Mouse (Mus musculus): ENCODE data around the gene Mfsd11. TPM values are rescaled to one million over a fixed set of nuclear protein-coding genes. Genes with fewer than 3 reads are reported as not detected.
"Not testable (repeated sequence)": the region's sequence is repeated elsewhere in the genome, so short reads cannot be mapped to it uniquely, and the experiment has no call there.

Mfsd11 gene
- polyA plus RNA-seq, 1 experiment, result 109 TPM

DNA sequence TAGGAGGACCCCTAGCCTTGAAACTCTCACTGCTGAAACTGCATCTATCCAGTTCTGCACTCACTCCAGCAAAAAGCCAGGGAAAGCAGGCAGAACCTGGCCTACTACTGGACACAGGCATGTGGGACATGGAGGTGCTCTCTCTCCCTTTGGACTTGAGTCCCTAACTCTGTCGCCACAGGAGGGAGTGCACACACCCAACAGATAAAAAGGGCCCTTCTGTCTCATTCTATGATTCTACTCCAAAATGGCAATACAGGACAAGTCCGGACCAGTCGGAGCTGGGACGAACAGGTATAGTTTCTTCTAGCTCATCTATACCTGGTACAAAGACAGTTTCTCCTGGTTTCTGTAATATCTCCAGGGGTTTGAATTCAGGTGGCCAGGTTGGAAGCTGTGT is 11.5 kb upstream of the Mfsd11 start:
- peaks cover 10% of the 10 kb centered on the region for H3K36me3 ChIP-seq (ENCODE audit: control insufficient read depth, insufficient read depth, low read length)
- H3K27me3 ChIP-seq (ENCODE audit: control insufficient read depth, insufficient read depth, low read length), result no peaks in the 10 kb centered on the region
- peak overlapping the region; percentile 52 for H3K4me3 ChIP-seq (ENCODE audit: control insufficient read depth, low read depth, low read length)
- no peak overlapping the region for H3K27ac ChIP-seq (ENCODE audit: control insufficient read depth, insufficient read depth, low read depth, low read length)
- no peak for TF ChIP-seq POLR2A (IDR thresholded peaks at IDR 0.05; ENCODE audit: control insufficient read depth, low read depth, low read length)
- TF ChIP-seq CTCF (IDR thresholded peaks at IDR 0.05; ENCODE audit: control insufficient read depth, insufficient read depth, insufficient replicate concordance, low read depth, low read length), result no peak
- peaks cover 7% of the 10 kb centered on the region for H3K4me1 ChIP-seq (ENCODE audit: control insufficient read depth, insufficient read depth, low read length)

DNA sequence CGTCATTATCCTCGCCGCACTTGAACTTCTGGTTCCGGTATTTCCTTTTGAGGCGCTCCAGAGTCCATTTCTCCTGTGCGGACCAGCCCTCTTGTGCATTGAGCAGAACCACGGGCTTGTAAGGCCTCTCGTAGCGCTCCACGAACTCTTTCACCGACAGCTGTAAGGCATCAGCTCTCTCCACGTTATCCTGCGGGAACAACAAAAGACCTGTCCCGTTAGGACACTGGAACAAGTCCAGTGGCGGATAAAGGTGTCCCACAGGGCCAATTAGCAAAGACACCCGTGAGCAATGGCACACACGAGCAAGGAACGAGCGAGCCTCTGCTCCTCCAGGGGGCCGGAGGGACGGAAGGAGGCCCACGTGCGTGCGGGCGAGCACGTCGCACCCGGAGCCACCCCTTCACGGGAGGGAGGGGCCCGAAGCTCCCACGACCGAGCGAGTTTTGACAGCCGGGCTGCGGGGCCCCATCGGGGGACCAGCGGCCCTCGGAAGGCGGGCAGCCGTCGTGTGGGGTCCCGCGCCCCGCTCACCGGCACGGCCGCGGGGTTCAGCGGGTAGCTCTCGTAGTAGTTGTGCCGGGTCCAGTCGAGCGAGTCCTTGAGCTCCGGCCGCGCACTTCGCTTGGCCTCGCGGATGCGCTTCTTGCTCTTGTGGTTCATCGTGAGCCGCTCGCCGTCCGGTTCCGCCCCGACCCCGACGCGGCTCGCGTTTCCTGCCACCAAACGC is 9.5 kb upstream of the Mfsd11 start:
- Histone ChIP-seq H3K4me1 (ENCODE audit: control insufficient read depth, insufficient read depth, low read length) (peaks cover 7% of the 10 kb centered on the region), H3K27ac (ENCODE audit: control insufficient read depth, insufficient read depth, low read depth, low read length) (peak overlapping the region; percentile 96), H3K36me3 (ENCODE audit: control insufficient read depth, insufficient read depth, low read length) (peaks cover 8% of the 10 kb centered on the region), H3K27me3 (ENCODE audit: control insufficient read depth, insufficient read depth, low read length) (no peaks in the 10 kb centered on the region), H3K4me3 (ENCODE audit: control insufficient read depth, low read depth, low read length) (peak overlapping the region; percentile 92)
- TF ChIP-seq POLR2A (IDR thresholded peaks at IDR 0.05; ENCODE audit: control insufficient read depth, low read depth, low read length) (no peak; the same call in 1 of the 2 replicates), CTCF (IDR thresholded peaks at IDR 0.05; ENCODE audit: control insufficient read depth, insufficient read depth, insufficient replicate concordance, low read depth, low read length) (no peak)

DNA sequence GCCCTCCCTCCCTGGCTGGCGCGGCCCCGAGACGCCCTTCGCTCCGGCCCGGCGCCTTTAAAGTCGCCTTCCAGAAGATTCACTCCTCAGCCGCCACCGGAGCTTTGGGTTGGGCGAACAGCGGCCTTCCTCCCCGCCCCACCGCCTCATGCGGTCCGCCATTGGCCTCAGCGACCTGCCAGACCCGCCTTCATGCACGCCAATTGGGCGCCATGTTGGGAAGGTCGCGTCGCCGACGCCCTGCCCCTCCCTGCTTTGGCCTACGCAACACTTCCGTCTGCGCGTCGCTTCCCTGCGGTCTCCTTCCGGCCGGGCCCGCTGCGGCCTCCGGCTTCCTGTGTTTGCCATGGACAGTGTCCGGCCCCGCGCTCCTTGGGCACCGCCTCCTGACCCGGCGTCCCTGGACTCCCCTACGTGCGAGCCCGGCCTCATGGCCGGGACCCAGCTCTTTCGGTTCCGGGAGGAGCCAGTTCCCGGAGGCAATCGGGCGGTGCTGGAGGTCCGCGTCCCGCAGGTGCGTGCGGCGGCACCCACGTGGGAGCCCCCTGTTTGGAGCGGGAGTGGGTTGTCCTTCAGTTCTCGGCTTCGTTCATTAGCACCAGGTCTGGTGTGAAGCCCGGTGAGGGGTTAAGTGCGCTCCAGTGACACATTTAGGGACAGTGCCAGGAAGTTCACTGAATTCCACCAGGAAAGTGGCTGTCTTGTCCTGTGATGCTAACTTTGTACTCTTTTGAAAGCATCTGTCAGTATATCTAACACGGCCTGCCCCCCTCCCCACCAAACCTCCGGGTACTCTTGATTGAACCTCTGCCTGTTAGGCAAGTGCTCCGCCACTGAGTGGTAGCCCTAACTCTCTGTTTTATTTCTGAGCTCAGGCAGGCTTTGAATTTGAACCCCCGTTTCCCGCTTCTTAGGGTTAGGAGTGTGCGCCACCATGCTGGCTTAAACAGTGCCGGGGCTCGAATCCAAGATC is 8.7 kb upstream of the Mfsd11 start, which contains the start of the genes Mettl23 and Jmjd6:
Gene Mettl23, plus strand, starts transcription at position 18 of the 973 bp plus-strand sequence.
Gene Jmjd6, minus strand, starts transcription at position 189 of the 973 bp plus-strand sequence.
- H3K36me3 ChIP-seq (ENCODE audit: control insufficient read depth, insufficient read depth, low read length), result peaks cover 8% of the 10 kb centered on the region
- peak within 1 kb of the TSS; percentile 96 for H3K27ac ChIP-seq (ENCODE audit: control insufficient read depth, insufficient read depth, low read depth, low read length)
- peaks cover 7% of the 10 kb centered on the region for H3K4me1 ChIP-seq (ENCODE audit: control insufficient read depth, insufficient read depth, low read length)
- H3K27me3 ChIP-seq (ENCODE audit: control insufficient read depth, insufficient read depth, low read length), result no peaks in the 10 kb centered on the region
- TF ChIP-seq POLR2A (IDR thresholded peaks at IDR 0.05; ENCODE audit: control insufficient read depth, low read depth, low read length) (peak; percentile 94), CTCF (IDR thresholded peaks at IDR 0.05; ENCODE audit: control insufficient read depth, insufficient read depth, insufficient replicate concordance, low read depth, low read length) (no peak)
- peak within 1 kb of the TSS; percentile 92 for H3K4me3 ChIP-seq (ENCODE audit: control insufficient read depth, low read depth, low read length)

DNA sequence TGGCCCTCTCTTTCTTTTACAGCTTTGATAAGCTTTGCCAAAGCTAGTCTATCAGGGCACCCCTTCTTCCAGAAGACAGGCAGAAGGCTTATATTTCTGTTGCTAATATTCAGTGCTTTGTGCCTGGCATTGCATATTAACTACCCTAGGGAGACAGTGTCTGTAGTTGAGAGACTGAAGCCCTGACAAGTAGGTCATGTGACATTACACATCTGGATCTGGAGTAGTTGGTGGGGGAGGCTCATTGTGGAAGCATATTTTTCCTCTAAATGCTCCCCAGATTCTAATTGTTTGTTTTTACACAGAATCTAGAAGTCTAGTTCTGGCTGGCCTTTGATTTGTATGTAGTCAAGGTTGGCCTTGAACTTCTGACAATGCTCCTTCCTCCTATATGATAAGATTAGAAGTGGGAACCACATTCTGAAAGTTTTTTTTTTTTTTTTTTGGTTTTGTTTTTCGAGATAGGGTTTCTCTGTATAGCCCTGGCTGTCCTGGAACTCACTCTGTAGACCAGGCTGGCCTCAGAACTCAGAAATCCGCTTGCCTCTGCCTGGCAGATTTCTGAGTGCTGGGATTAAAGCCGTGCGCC is 5.6 kb upstream of the Mfsd11 start:
- Histone ChIP-seq H3K4me3 (ENCODE audit: control insufficient read depth, low read depth, low read length) (no peak overlapping the region), H3K27ac (ENCODE audit: control insufficient read depth, insufficient read depth, low read depth, low read length) (no peak overlapping the region), H3K36me3 (ENCODE audit: control insufficient read depth, insufficient read depth, low read length) (peaks cover 5% of the 10 kb centered on the region), H3K27me3 (ENCODE audit: control insufficient read depth, insufficient read depth, low read length) (no peaks in the 10 kb centered on the region), H3K4me1 (ENCODE audit: control insufficient read depth, insufficient read depth, low read length) (peaks cover 6% of the 10 kb centered on the region)
- no peak for TF ChIP-seq POLR2A (IDR thresholded peaks at IDR 0.05; ENCODE audit: control insufficient read depth, low read depth, low read length)
- TF ChIP-seq CTCF (IDR thresholded peaks at IDR 0.05; ENCODE audit: control insufficient read depth, insufficient read depth, insufficient replicate concordance, low read depth, low read length), result no peak

DNA sequence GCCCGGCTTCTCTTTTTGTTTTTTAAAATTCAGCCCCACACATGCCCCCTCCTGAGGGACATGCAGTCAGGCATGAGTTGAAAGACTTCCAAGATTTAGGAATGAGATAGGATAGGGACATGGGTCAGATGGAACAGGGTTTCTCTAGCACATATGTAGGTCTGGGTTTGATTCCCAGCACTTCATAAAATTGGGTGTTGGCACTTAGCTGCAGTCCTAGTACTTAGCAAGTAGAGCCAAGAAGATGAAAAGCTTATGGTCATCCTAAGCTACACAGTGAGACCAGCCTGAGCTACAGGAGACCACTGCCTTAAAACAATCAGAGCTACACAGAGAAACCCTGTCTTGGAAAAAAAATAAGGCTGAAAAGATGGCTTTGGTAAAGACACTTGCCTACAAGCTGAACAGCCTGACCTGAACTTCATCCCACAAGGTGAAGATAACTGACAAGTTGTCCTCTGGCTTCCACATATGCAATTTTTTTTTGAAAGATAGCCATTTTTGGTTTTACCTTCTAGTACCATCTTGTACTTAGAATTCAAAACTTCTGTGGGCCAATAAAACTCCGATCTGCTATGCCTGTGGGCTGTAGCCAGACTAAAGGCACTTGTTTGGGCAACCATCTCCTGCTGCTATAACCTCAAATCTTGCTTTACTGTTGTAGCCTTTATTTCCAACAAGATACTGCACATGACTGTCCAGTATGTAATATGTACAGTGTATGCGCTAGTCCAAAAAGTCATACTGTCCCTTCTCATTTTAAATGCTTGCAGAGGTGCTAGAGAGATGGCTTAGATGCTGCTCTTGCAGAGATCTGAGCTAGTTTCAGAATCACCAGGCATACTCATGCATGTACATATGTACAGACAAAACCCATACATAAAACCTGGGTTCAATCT is 4.8 kb upstream of the Mfsd11 start:
- Histone ChIP-seq H3K36me3 (ENCODE audit: control insufficient read depth, insufficient read depth, low read length) (peaks cover 4% of the 10 kb centered on the region), H3K4me1 (ENCODE audit: control insufficient read depth, insufficient read depth, low read length) (peaks cover 3% of the 10 kb centered on the region), H3K4me3 (ENCODE audit: control insufficient read depth, low read depth, low read length) (no peak overlapping the region), H3K27ac (ENCODE audit: control insufficient read depth, insufficient read depth, low read depth, low read length) (no peak overlapping the region), H3K27me3 (ENCODE audit: control insufficient read depth, insufficient read depth, low read length) (no peaks in the 10 kb centered on the region)
- TF ChIP-seq CTCF (IDR thresholded peaks at IDR 0.05; ENCODE audit: control insufficient read depth, insufficient read depth, insufficient replicate concordance, low read depth, low read length) (no peak), POLR2A (IDR thresholded peaks at IDR 0.05; ENCODE audit: control insufficient read depth, low read depth, low read length) (no peak)

DNA sequence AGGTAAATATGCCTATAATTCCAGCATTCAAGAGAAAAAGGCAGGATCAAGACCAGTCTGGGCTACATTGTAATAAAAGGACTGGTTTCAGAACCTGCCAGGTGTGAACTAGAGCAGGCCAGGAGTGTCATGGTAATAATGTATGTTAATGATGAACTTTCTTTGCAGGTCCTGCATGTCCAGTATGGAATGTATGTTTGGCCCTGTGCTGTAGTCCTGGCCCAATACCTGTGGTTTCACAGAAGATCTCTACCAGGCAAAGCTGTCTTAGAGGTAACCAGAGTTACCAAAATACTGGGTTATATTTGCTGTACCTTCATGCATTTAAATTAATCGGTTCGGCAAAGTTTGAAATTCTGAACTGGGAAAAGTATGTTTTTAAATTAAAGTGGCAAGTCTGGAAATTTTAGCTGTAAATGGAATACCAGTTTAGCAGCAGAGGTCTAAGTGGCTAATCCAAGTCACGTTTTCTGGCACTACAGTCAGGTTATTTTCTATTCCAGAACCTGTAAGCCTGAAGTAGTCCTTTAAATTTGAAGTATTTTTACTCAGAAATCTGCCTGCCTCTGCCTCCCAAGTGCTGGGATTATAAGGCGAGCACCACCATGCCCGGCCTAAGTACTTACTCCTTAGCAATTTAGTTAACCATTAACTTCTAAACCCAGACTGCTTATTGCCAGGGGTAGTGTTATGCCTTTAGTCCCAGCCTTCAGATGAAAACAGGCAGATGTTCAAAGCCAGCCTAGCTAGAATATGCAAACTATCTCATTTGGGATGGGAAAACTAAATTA is 4.0 kb upstream of the Mfsd11 start:
- H3K36me3 ChIP-seq (ENCODE audit: control insufficient read depth, insufficient read depth, low read length), result peaks cover 4% of the 10 kb centered on the region
- H3K27ac ChIP-seq (ENCODE audit: control insufficient read depth, insufficient read depth, low read depth, low read length), result no peak overlapping the region
- TF ChIP-seq POLR2A (IDR thresholded peaks at IDR 0.05; ENCODE audit: control insufficient read depth, low read depth, low read length) (no peak), CTCF (IDR thresholded peaks at IDR 0.05; ENCODE audit: control insufficient read depth, insufficient read depth, insufficient replicate concordance, low read depth, low read length) (no peak)
- H3K4me3 ChIP-seq (ENCODE audit: control insufficient read depth, low read depth, low read length), result no peak overlapping the region
- peaks cover 2% of the 10 kb centered on the region; the same call in 1 of the 2 replicates for H3K4me1 ChIP-seq (ENCODE audit: control insufficient read depth, insufficient read depth, low read length)
- H3K27me3 ChIP-seq (ENCODE audit: control insufficient read depth, insufficient read depth, low read length), result no peaks in the 10 kb centered on the region

DNA sequence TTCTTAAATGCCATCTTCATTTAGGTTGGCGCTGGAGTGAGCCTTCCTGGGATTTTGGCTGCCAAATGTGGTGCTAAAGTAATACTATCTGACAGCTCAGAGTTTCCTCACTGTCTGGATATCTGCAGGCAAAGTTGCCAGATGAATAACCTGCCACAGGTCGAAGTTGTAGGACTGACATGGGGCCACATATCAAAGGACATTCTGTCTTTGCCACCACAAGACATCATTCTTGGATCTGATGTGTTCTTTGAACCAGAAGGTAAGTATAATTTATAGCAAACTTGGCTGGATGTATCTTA is 3.4 kb upstream of the Mfsd11 start:
- not testable (repeated sequence) for H3K27me3 ChIP-seq (ENCODE audit: control insufficient read depth, insufficient read depth, low read length); H3K4me3 ChIP-seq (ENCODE audit: control insufficient read depth, low read depth, low read length); H3K4me1 ChIP-seq (ENCODE audit: control insufficient read depth, insufficient read depth, low read length); H3K27ac ChIP-seq (ENCODE audit: control insufficient read depth, insufficient read depth, low read depth, low read length); H3K36me3 ChIP-seq (ENCODE audit: control insufficient read depth, insufficient read depth, low read length)

Measured in testis, adult 2 months (tissue).